Mouse (Mus musculus) layer of hippocampus, adult 2 months (tissue): Measurements from ENCODE around the gene Rasgrp3. TPM values are rescaled to one million over a fixed set of nuclear protein-coding genes. Genes with fewer than 3 reads are reported as not detected.
A peak's percentile ranks its signal among the peaks of the same experiment; 100 is the strongest.

Experiments
- DNase-seq, 2 experiments: peaks; one replicate each; pipeline ENCODE4 v3.0.0; 2022; ENCODE audit warnings: low spot score in 2 of 2
- H3K27ac ChIP-seq: fragments of 200-600 bp; 2 replicates; pipeline ENCODE4 v1.8.1; 2022
- H3K4me3 ChIP-seq: fragments of 200-600 bp; 2 replicates; pipeline ENCODE4 v1.8.1; 2022; ENCODE audit warnings: mild to moderate bottlenecking
- CTCF ChIP-seq: fragments of 200-600 bp; conservative IDR thresholded peaks from 2 replicates; pipeline ENCODE4 v1.8.1; 2022; ENCODE audit warnings: antibody characterized with exemption, mild to moderate bottlenecking, moderate library complexity
- long read RNA-seq, 2 experiments: library from polyadenylated mRNA; stranded (forward); transcript quantifications; one replicate each; pipeline ENCODE4 v2.0.0; 2021; ENCODE audit warnings: borderline mapping rate in 2 of 2
- total RNA-seq, 2 experiments: library from RNA; stranded (reverse); gene quantifications; 2 replicates each; pipeline ENCODE4 v1.2.3; 2021

Rasgrp3 gene
- 10 to 100 TPM in 1 of 2 experiments, 1 to 10 TPM in 1; 8.3 to 10.5 TPM for total RNA-seq
- long read RNA-seq, experiment 1, full-length matches to known transcripts = 4 of 7 reads
- long read RNA-seq, experiment 1, partial matches to known transcripts = 1 of 7 reads
- long read RNA-seq, experiment 1, other reads (novel, unspliced or antisense) = 2 of 7 reads
- long read RNA-seq, experiment 2, full-length matches to known transcripts = 3 of 4 reads
- long read RNA-seq, experiment 2, partial matches to known transcripts = 0 of 4 reads
- long read RNA-seq, experiment 2, other reads (novel, unspliced or antisense) = 1 of 4 reads

DNA sequence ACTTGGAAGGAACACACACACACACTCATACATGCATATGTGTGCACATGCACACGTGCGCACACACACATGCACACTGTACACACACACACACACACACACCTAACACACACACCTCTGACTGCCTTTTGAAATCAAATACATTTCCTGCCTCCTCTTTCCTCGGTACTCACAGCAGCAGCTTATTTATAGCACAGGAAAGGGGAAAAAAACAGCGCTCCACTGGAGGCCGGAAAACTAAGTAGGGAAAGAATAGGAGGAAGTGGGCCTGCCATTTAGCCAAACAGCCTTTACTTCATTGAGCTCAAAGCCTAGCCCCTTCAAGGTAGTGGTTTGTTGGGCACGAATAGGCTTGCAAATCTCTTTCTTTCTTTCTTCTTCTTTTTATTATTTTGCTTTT lies at the start of gene Rasgrp3:
TSS of gene Rasgrp3 (plus strand) at position 298 of the 400 bp plus-strand sequence.
- peak within 1 kb of the TSS; percentile 78 for H3K27ac ChIP-seq
- no peak for TF ChIP-seq CTCF
- DNase-seq = no peak
- peak within 1 kb of the TSS; percentile 46 for H3K4me3 ChIP-seq

DNA sequence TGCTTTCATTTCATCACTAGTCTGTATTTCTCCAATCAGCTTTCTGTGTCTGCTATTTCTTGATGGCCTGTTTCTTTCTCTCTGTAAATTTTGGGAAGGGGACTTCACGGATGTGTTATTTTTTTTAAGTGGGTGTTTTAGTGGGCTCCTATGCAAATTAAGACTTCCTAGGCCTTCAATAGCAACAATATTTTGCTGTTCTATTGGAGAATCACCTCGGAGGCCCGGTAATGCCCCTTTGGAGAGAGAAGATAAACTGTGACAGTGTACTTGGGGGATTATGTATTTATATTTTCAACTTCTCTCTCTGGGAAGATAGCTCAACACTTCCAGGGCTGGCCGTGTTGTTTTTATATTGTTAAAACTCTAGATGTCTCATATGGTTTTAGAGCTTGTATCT lies 47.3 kb upstream of the Rasgrp3 start:
- Histone ChIP-seq H3K27ac (no peak overlapping the region), H3K4me3 (no peak overlapping the region)
- peak; percentile 74 for TF ChIP-seq CTCF
- no peak for DNase-seq

DNA sequence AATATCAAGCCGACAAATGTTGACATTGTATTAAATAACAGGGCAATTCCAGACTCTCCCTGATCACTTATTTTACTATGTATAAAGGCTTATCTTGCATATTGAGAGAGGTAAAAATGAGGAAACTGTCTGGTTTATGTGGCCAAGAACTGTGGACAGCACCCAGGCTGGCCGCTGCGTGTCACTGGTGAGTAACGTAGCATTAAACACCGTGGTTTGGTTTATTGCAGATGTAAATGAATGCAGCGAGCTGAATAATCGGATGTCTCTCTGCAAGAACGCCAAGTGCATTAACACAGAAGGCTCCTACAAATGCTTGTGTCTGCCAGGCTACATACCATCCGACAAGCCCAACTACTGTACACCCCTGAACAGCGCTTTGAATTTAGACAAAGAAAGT lies 45.6 kb upstream of the Rasgrp3 start:
- TF ChIP-seq CTCF = peak; percentile 59
- Histone ChIP-seq H3K4me3 (no peak overlapping the region), H3K27ac (no peak overlapping the region)
- peak in 1 of 2 experiments; percentile 21 for DNase-seq

DNA sequence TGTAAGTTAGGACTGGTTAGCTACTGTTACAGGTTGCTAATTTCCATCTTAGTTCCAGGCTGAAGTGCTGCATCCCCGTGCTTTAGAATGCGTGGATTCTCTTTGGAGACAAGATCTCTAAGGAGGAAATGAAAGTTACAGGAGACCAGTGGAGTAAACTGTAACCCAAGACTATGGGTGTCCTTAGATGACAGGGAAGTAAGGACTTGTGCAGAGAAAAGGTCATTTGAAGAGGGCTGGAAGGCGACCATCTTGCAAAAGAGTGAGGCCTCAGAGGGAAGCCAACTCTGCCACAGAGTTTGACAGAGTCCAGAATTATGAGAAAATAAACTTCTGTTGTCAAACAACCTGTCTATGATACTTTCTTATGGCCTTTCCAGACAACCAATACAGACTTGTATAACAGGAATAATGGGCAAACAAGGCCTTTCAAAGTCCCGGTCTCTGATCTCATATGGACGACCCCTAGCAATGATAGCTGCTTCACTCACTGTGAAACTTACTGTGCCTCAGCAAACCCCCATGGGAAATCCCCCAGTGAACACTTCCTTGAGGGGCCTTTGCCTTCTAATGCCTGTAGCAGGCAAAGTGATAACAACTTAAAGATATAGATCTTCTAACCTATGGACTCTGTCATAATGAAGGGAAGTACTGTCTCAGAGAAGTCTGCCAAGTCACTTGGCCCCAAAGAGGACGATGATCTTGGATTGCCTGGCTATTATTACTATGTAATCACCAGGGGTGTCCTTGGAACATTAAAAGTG lies 44.1 kb upstream of the Rasgrp3 start:
- DNase-seq = no peak
- Histone ChIP-seq H3K27ac (no peak overlapping the region), H3K4me3 (no peak overlapping the region)
- TF ChIP-seq CTCF = no peak

DNA sequence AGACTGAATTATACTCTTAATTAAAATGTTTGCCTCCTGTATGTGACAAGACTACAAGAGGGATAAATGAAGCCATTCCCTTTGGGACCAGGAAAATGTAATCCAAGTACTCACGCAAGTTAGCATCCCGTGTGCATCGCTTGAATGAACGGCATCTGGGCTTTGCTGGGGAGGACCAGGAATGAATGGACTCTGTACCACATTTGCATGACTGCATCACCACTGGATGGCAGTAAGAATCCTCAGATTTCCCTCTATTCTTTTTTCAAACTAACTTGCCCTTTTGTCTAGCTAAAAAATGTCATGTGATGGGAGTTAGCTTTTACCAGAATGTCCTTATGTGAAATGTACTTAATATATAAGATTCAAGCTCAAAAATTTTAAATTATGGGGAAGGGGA lies 29.3 kb upstream of the Rasgrp3 start:
- DNase-seq = peak in 1 of 2 experiments; percentile 18
- TF ChIP-seq CTCF = peak; percentile 81
- no peak overlapping the region for H3K4me3 ChIP-seq
- H3K27ac ChIP-seq = no peak overlapping the region

DNA sequence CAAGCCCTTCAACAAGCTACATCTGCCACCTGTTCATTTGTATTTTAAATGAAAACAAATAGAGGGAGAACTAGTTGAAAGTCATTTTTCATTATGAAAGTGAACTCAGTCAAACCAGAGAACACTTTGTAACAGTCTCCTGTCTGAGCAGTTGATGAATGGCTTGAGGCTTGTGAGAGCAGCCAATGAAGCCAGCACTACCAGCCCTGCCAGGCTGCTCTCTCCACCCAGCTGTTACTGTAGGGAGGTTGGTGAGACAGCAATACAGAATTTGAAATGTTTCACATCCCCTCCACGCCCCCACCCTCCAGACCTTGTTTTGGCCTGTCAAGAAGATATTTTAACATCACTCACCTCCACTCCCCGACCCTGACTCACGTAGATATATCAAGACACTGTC lies 18.8 kb upstream of the Rasgrp3 start:
- no peak overlapping the region for H3K27ac ChIP-seq
- no peak for TF ChIP-seq CTCF
- no peak overlapping the region for H3K4me3 ChIP-seq
- DNase-seq = no peak

DNA sequence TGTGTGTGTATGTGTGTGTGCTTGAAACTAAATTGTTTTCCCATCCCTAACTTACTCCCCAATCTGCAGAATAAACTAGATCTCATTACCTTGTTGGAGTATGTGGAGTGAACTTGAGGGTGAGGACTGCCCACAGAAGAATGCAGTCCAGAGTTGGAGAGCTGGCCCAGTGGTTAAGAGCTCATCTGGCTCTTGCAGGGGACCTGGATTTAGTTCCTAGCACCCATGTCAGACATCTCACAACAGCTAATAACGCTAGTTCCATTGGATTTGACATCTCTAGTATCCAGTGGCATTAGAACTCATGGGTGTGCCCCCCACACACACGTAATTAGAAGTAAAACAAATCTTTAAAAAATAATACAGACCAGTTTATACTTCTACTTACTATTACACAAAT lies 1.5 kb upstream of the Rasgrp3 start:
- Histone ChIP-seq H3K4me3 (no peak overlapping the region), H3K27ac (no peak overlapping the region)
- no peak for TF ChIP-seq CTCF
- no peak for DNase-seq

DNA sequence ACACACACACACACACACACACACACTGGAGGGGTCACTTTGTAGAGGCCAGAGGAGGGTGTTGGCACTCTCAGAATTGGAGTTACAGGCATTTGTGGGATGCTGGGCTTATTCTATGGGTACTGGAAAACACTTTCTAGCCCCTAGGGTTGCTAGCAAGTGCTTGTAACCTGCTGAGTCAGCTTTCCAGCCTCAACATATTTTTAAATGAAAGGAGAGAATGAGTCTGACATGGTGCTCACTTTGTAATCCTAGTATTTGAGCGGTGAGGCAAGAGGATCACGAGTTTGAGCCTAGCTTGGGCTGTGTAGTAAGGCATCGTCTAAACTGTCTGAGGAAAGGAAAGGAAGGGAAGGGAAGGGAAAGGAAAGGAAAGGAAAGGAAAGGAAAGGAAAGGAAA lies 825 bp upstream of the Rasgrp3 start:
- DNase-seq = no peak
- TF ChIP-seq CTCF = no peak
- no peak overlapping the region for H3K27ac ChIP-seq
- no peak overlapping the region for H3K4me3 ChIP-seq

DNA sequence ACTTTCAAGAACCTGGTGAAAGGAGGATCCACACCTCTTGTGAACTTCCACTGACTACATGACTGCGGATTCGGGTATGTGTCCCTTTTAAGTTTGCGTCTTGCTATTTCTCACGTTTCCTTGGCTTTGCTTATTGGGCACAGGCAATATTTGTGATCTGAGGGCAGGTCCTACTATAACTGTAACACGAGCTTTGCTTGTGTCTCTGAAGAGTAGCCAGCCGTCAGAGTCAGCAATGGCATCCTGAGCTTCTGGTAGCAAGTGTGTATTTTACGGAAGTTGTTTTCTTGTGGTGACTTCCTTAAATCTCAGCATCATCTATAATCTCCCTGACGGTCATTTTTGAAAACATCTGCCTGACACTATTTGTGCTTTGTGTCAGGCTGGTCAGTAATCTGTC lies 399 bp downstream of the Rasgrp3 start:
- peak overlapping the region; percentile 78 for H3K27ac ChIP-seq
- H3K4me3 ChIP-seq = peak overlapping the region; percentile 46
- TF ChIP-seq CTCF = no peak
- DNase-seq = no peak

DNA sequence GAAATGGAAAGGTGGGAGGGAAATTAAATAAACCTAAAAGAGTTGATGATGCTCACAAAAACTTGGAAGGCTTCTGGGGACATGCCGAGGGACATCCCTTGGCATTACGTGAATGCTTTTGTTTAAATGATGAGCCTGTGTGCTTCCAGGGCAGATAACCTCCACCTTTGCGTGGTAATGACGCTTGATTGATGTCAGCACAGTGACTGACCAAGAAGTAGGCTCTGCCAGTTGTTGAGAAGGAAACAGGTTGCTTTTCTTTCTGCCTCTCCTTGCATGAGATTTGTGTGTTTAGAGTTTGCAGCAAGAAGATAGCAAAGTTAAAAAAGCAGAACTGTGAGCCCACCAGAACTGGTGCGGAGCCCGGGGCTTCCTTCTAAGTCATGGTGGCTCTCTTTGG lies 1.1 kb downstream of the Rasgrp3 start:
- Histone ChIP-seq H3K27ac (peak overlapping the region; percentile 78), H3K4me3 (peak overlapping the region; percentile 46)
- DNase-seq = no peak
- no peak for TF ChIP-seq CTCF

DNA sequence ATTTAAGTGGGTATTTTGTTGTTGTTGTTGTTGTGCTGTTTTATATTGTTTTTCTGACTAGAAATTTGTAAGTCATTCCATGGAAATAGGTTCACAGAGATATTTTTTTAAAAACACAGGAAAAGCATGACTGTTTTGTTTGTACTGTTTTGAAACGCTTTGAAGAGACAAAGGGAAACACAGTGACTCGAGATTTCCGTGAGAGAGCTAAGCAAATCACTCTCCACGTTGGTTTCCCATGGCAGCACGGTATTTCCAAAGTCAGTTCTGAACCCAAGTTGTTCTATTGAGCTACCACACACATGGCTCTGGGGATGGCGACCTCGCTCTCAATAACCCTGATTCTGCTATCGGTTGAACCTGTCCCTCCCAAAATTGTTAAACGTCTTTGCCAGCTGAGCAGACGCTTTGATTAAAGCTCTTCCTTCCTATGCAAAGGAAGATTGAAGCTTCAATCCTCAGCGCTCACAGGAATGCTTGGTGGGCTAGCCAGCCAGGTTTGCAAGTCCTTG lies 1.6 kb downstream of the Rasgrp3 start:
- Histone ChIP-seq H3K27ac (peak overlapping the region; percentile 78), H3K4me3 (peak overlapping the region; percentile 46)
- no peak for TF ChIP-seq CTCF
- no peak for DNase-seq

DNA sequence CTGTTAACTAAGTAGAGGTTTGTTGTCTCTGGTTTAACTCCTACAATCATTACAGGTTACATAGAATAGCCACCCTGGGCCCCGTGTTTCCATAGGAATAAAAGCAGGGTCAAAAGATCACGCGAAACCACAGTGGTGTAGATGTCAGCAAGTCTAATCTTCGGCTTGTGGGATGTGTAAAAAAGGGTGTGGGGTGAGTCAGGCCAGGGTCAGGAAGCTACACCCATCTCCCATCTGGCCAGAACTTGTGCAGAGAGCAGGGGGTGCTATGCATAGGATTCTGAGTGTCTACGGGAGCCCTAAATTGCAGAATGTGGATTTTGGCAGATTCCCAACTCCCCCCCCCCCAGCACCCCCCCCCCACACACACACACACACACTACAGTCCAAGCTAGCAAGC lies 2.5 kb downstream of the Rasgrp3 start:
- Histone ChIP-seq H3K4me3 (peak overlapping the region; percentile 46; the same call in 1 of the 2 replicates), H3K27ac (peak overlapping the region; percentile 78; the same call in 1 of the 2 replicates)
- no peak for TF ChIP-seq CTCF
- DNase-seq = no peak

DNA sequence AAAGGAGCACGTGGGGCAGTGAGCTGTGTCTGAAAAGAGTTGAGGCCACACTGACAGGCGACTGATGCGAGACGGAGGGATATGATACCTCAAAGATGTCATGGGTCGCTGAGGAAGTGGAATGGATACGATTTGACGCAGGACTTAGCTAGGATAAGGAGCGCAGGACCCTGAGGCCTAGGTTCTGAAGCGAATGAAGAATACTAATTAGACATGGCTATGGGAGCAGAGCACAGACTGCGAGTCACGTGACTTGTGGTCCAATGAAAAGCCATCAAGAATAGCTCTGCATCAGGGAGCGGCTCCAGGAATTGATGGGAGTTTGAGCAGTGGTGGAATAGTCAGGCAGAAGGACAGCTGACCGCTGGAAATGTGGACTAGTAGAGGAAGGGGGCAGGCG lies 3.4 kb downstream of the Rasgrp3 start:
- no peak overlapping the region for H3K27ac ChIP-seq
- TF ChIP-seq CTCF = no peak
- no peak for DNase-seq

More for the DNA sequence above, 3.4 kb downstream of the Rasgrp3 start:
- H3K4me3 ChIP-seq = no peak overlapping the region
